Mouse (Mus musculus): Measurements from ENCODE around the gene Pias1.

DNA sequence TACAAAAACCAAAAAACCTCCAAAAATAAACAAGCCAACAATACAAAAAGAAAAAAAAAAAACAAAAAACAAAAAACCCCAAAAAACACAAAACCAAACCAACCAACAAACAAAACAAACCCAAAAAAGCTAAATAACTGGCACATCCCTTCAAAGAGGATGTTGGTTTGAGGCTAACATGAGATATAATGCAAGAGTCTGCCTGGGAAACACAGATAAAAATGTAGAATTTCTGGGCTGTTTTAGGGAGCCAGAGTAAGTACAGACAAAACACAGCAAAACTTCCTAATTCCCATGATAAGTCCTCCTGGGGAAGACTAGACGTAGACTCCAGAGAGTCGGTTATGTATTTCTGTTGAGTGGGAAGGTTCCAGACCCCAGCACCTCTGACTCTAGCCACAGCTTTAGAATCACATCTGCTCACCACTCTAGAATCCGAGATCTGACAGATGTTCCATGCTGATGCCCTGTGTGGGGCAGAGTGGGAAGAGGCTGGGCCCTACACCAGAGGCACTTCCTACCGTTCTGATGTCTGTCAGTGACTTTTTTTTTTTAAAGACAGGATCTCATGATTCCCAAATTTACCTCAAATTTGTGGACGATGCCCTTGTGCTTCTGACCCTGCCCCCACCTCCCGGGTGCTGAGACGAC is 110.6 kb downstream of the Pias1 start:
- TF ChIP-seq ZC3H11A (IDR thresholded peaks at IDR 0.05; ENCODE audit: low read depth, low read length) (no peak), TBP (IDR thresholded peaks at IDR 0.05; ENCODE audit: low read depth, low read length) (no peak), USF1 (IDR thresholded peaks at IDR 0.05; ENCODE audit: low read depth, low read length) (no peak), CTCF (IDR thresholded peaks at IDR 0.05 in 2 of 3, conservative IDR thresholded peaks at IDR 0.05 in 1 of 3; ENCODE audit: control insufficient read depth in 1 of 3, insufficient read depth in 1 of 3, low read depth in 2 of 3, low read length in 3 of 3, poor library complexity in 1 of 3, severe bottlenecking in 1 of 3) (no peak), MAZ (IDR thresholded peaks at IDR 0.05; ENCODE audit: low read depth, low read length) (no peak)

Measured in MEL (cell line).